Mouse (Mus musculus): ENCODE data around the gene Pelo.

GRCm38 (mm10) chr13:115101355-115102191 is 11.6 kb upstream of the Pelo start, which contains the start of the genes Gm49395 and Itga1:
- TF ChIP-seq CTCF (IDR thresholded peaks at IDR 0.05; ENCODE audit: borderline replicate concordance, control insufficient read depth, extremely low read depth, insufficient read depth, low read length, poor library complexity): no peak
- TF ChIP-seq POLR2A (IDR thresholded peaks at IDR 0.05; ENCODE audit: control insufficient read depth, extremely low read depth, insufficient read depth, low read length, poor library complexity): no peak
